Mouse (Mus musculus) thymus, postnatal 10 days (tissue): ENCODE results near the gene Tmprss11c.
A peak's percentile ranks its signal among the peaks of the same experiment; 100 is the strongest.
"Not testable (repeated sequence)": the region's sequence is repeated elsewhere in the genome, so short reads cannot be mapped to it uniquely, and the experiment has no call there.

Source experiments
- DNase-seq, 2 experiments: peaks; one replicate each; pipeline ENCODE4 v3.0.0; 2021; ENCODE audit warnings: low spot score in 2 of 2

The Tmprss11c gene

GRCm38 (mm10) chr5:86289208-86289607 lies at the start of gene Tmprss11c:
TSS of gene Tmprss11c (minus strand) at chr5:86289308.
- no peak for DNase-seq

- not testable (repeated sequence) for DNase-seq
Observed at GRCm38 (mm10) chr5:86318018-86318956, 29.2 kb upstream of the Tmprss11c start.

GRCm38 (mm10) chr5:86306116-86306515 lies 17.0 kb upstream of the Tmprss11c start:
- DNase-seq = no peak

GRCm38 (mm10) chr5:86303877-86304276 lies 14.8 kb upstream of the Tmprss11c start:
- no peak for DNase-seq

GRCm38 (mm10) chr5:86246559-86246958 lies 42.5 kb downstream of the Tmprss11c start:
- DNase-seq = no peak

- no peak for DNase-seq
Observed at GRCm38 (mm10) chr5:86244880-86245279, 44.2 kb downstream of the Tmprss11c start.

GRCm38 (mm10) chr5:86244275-86244674 lies 44.8 kb downstream of the Tmprss11c start:
- DNase-seq = no peak

- DNase-seq = no peak
Observed at GRCm38 (mm10) chr5:86227156-86227853, 61.8 kb downstream of the Tmprss11c start.

- DNase-seq = no peak
Observed at GRCm38 (mm10) chr5:86197801-86198200, 91.3 kb downstream of the Tmprss11c start, which contains the start of gene Gnrhr. TSS of gene Gnrhr (minus strand) at chr5:86197901.

- peak in 1 of 2 experiments; percentile 16 for DNase-seq
Observed at GRCm38 (mm10) chr5:86191356-86191755, 97.8 kb downstream of the Tmprss11c start.

- DNase-seq = peak in 1 of 2 experiments; percentile 44
Observed at GRCm38 (mm10) chr5:86190770-86191169, 98.3 kb downstream of the Tmprss11c start.

- no peak for DNase-seq
Observed at GRCm38 (mm10) chr5:86190290-86190689, 98.8 kb downstream of the Tmprss11c start.

- no peak for DNase-seq
Observed at GRCm38 (mm10) chr5:86187441-86187840, 101.7 kb downstream of the Tmprss11c start.
